Mouse (Mus musculus) cerebellum, postnatal 36 days (tissue): ENCODE results near the gene Gm10750.
"Not testable (repeated sequence)": the region's sequence is repeated elsewhere in the genome, so short reads cannot be mapped to it uniquely, and the experiment has no call there.

Experiments
- DNase-seq, 2 experiments: peaks; one replicate each; pipeline ENCODE4 v3.0.0; 2021 to 2022; ENCODE audit warnings: mixed read lengths in 2 of 2

Gene Gm10750

DNA sequence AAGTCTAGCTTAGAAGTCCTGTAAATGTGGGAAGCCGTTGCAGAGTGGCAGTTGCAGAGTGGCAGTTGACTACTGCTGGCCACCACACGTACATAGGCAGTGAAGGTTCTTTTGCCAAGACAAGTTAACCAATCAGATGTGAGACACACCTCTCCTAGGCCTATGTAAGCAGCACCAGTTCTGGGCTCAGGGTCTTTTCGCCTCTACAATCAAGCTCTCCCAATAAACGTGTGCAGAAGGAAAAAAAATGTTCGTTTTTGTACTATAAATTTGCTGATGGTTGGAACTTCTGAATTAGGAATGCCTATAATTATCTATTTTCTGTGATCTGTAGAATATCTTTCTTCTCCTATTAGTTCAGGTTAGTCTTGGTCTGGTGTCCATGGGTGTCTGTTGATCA lies at the start of gene Gm10750:
Gm10750 (minus strand) TSS at position 101 of the 400 bp plus-strand sequence.
- not testable (repeated sequence) for DNase-seq

DNA sequence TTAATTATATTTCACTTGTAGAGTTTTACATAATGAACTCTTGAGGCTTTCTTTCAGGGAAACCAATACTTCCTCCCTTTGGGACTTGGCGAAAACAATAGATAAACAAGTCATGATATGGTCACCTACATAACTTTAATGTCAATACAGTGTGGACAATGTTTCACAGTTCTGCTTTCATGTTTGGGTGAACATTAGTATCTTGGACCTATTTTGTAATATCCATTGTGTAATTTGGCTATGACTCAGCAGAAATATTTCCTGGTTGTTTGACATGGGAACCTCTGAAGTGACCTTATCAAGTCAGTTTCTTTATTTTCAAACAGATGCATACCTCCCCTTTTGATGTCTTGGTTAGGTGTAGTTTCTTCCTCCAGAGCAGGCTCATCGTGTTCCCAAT lies 12.2 kb downstream of the Gm10750 start:
- no peak for DNase-seq

DNA sequence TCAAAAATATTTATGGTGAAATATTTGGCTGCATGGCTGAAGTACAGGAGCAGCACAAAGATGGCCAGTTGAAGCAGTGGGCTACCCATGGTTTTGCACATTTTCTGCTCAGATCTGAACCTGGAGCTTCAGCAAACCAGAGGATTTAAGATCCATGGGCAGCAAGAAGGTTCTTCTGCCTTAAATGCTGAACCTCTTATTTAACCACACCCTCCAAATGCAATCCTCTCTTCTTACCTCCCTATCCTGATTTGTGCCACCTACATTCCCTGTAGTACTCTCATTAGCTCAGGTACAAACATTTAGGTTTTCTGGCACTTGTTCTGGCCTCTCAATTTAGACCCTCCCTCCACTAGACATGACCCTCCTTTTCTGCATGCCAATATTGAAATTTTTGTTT lies 13.9 kb downstream of the Gm10750 start, which contains the start of gene Gm1330:
Gm1330 (minus strand) TSS at position 101 of the 400 bp plus-strand sequence.
- no peak for DNase-seq

DNA sequence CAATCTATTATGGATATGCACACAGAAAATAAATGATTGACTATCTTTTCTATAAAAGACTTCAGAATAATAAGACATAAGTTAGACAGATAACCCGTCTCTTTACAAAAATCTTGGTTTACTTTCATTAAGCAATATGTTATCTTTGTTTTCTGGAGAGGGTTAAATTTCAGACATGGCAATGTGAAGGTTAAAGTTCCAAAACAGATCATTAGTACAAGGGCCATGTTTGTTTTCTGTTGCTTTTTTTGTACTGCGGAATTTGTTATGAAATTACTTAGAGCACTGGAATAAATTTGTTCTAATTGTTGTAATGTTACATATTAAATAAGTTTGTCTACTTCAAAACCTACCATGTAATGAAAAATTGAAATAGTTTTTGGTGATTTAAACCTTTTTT lies 21.9 kb downstream of the Gm10750 start:
- no peak for DNase-seq
